Mouse (Mus musculus) MEL-GATA-1-ER (cell line): ENCODE measurements around the gene Vps35.
A peak's percentile ranks its signal among the peaks of the same experiment; 100 is the strongest.

Source experiments
- DNase-seq: peaks from one replicate; pipeline ENCODE4 v3.0.0-alpha.2; 2012; ENCODE audit warnings: low read depth; ENCODE audit errors: extremely low read depth

Gene Vps35

DNA sequence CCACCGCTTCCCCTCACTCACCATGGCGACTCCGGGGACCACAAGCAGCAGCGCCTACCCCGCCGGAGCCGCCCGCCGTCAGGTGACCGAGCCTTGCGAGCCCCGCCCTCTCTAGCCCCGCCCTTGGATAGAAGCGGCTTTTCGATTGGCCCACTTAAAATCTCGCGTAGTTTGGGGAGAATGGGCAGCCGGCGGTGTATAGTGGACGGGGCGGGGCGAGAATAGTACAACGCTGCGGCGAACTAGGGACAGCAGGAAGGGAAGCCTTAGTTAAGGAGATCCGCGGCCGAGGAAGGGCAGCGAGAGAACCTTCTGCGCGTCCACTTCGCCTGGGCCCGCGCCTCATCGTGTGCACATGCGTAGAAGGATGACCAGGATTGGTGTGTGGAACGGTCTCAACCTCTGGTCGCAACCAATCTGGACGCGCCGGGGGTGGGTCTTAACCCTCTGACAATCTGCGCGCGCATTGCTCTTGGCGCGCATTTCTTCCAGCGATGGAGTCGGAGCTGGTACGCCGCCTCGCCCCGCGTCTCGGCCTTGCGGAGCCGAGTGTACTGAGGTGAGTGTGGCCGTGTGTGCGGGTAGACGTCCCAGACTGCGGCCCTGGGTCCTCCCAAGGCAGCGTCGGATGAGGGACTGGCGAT lies at the start of gene Vps35, which contains the start of gene Orc6:
Gene Vps35, minus strand, starts transcription at position 369 of the 644 bp plus-strand sequence.
Gene Orc6, plus strand, starts transcription at position 199 of the 644 bp plus-strand sequence.
- DNase-seq, result peak; percentile 86

- no peak for DNase-seq
Measured at GRCm38 (mm10) chr8:85339871-85340573, 40.4 kb upstream of the Vps35 start.

DNA sequence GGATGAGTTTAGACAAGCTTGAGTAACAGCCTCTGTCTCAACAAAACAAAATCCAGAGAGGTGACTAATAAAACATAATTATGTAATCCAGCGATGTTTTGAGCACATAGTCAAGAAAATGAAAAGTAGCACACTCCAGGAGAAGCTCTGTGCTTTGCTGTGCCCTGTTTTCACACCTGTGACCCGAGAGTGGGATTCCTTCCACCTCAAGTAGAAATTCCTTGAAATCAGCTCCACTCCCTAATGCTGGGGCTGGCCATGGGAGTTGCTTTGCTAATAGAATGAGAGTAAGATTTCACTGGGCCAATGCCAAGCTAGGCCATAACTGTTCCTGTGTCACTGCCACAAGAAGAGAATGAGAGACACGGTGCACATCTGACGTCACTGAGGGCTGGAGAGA lies 38.1 kb upstream of the Vps35 start:
- DNase-seq, result no peak

- DNase-seq, result no peak
Measured at GRCm38 (mm10) chr8:85336211-85336933, 36.8 kb upstream of the Vps35 start.

DNA sequence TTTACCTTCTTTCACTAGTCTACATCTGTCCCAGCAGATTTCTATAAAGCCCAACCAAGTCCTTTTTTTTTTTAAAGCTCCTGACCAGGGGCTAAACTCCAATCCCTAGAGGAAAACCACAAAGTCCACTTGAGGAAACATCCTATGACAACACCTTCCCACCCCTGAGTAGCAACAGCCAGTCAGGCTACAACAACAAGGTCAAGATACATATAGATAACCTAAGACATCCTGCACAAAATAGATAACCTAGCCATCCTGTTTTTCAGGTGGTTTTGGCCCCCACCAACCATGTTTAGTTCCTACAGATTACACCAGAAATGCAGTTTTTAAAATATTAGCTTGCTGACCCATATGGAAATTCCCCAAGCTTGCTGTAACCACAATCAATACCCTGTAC lies 35.5 kb upstream of the Vps35 start:
- no peak for DNase-seq

GRCm38 (mm10) chr8:85329506-85329905 lies 29.9 kb upstream of the Vps35 start:
- DNase-seq, result no peak

DNA sequence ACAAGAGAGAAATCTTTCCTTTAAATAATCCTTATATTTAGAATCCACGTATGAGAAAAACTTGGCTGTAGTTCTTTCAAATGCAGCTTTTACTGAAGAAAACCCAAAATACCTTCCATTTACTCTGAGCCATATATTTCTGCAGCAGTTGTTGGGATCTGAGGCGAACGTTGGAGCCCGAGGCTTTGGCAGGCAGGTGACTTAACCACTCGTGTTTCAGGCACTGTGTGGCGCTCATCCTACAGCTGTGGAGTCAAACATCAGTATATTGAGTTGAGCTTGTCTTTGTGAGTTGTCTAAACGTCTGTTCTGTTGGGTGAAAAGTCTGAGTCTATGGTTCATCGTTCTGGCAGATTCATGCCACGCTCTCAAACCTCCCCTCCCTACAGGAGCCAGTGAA lies 27.4 kb upstream of the Vps35 start:
- no peak for DNase-seq

DNA sequence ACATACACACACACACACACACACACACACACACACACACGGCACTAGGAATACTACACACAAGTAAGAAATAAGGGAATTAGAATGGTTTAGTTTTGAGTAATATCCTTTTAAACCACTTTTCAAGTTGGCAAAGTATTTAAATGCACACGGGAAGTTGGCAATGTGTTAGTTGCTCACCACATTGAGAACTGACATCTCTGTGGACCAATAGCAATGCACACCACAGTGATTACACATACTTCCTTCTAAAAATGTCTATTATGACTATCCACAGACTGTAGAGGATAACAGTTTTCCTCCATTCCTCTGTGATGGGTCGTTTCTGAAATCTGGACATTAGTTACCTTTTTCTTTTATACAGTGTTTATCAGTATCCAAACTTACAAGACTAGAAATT lies 23.5 kb upstream of the Vps35 start:
- DNase-seq, result no peak

GRCm38 (mm10) chr8:85321981-85322380 lies 22.4 kb upstream of the Vps35 start:
- no peak for DNase-seq

DNA sequence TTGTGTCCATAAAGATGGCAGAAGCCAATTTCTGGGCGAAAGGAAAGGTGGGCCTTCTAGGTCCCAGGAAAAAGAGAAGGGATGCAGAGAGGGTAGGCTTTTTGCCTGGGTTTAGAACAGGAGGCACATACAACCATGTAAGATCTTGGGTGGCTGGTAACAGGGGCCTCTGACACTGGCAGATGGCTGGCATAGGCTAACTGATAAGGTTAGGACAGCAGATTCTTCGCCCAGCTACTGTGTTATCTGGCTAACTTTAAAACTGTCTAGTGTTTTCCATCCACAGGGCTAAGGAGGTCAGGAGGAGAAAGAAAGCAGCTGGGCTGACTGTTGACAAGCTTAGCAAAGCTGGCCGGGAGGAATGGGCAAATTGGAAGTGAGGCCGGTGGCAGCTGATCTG lies 18.9 kb upstream of the Vps35 start:
- no peak for DNase-seq

- DNase-seq, result no peak
Measured at GRCm38 (mm10) chr8:85313036-85313435, 13.4 kb upstream of the Vps35 start.

- DNase-seq, result peak; percentile 41
Measured at GRCm38 (mm10) chr8:85311743-85312142, 12.1 kb upstream of the Vps35 start.

DNA sequence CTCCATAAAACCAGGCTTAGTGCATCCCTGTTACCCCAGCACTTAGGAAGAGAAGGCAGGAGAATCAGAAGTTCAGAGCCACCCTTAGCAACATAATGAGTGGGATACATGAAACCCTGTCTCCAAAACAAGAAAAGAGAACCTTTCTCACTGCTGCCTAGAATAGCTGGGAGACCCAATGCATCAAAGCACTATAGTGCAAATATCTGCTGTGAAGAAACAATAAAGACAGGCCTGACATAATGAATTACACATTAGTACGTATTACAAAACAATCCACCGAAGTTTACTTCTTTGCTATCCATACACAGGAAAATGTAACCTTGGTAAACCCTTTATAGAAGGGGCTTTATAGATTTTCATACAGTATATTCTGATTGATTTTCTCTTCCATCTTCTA lies 9.0 kb upstream of the Vps35 start:
- no peak for DNase-seq

- DNase-seq, result no peak
Measured at GRCm38 (mm10) chr8:85303531-85303930, 3.9 kb upstream of the Vps35 start.

DNA sequence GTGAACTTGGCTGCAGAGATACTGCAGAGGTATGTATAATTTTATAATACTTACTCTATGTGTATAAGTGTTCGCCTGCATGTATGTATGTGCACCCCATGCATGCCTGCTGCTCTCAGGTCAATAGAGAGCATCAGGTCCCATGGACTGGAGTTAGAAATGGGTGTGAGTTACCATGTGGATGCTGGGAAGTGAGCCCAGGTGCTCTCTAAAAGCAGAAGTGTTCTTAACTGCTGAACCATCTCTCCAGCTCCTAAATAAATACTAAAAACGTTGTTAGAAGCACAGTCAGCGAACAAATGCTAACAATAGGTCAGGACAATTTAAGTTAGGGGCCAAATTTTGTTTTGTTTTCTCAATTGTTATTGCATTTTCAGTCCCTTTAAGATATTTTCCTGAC lies 3.3 kb upstream of the Vps35 start:
- DNase-seq, result no peak

GRCm38 (mm10) chr8:85301941-85302340 lies 2.3 kb upstream of the Vps35 start:
- DNase-seq, result no peak

DNA sequence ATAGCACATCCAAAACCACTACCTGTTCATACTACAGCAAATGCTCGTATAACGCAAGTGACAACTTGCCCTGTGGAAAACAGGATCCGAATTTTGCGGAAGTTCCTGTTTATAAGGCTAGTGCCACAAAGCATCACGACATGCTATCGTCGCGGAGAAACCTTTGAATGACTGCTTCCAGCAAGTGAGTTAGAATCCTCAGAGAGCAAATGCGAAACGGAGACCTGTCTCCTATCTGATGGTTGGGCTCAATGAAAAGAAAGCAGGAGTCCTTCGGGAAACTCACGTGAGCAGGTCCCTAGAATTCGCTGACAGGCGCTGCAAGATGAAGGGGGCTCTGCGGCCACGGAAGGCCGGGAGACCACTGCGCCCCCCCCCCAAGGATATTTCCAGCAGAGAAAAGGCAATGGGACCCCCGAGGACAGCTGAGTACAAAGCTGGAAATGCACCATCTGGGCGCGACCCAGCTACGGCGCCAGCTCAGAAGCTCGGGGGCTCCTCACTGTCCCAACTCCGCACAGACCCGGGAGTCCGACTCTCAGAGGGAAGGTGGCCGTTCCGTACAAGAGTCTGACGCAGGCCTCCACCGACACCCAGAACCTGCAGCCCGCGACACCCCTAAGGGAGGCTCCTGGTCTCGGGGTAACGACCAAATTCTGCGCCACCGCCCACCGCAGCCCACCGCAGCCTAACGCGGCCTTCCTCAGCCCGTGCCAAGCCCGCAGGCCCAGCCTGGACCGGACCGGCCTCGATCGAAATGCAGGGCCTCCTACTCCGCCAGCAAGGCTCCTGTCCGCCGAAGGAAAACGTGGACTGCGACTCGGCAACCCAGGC lies 785 bp downstream of the Vps35 start:
- peak; percentile 92 for DNase-seq

GRCm38 (mm10) chr8:85286846-85287245 lies 12.8 kb downstream of the Vps35 start:
- DNase-seq, result no peak

DNA sequence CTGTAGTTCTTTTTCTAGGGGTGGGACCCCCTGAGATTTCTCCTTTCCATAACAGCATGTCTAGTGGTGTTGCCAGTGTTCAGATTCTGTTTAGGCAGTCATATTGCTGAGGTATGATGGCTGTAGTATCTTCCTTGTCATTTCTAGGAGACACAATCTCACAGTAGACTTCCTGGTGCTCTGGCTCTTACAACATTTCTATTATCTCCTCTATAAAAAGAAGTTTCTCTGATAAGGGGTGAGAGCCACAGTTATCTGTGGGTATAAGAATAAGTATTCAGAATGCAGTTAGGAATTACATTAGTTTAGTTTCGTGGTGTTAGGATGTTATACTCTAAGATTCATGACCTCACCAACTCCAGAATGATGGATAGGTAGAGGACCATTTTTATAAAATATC lies 72.3 kb downstream of the Vps35 start:
- DNase-seq, result no peak

- DNase-seq, result no peak
Measured at GRCm38 (mm10) chr8:85225688-85226087, 73.9 kb downstream of the Vps35 start, which contains the start of gene Olfr371. Gene Olfr371, plus strand, starts transcription at chr8:85225988.

DNA sequence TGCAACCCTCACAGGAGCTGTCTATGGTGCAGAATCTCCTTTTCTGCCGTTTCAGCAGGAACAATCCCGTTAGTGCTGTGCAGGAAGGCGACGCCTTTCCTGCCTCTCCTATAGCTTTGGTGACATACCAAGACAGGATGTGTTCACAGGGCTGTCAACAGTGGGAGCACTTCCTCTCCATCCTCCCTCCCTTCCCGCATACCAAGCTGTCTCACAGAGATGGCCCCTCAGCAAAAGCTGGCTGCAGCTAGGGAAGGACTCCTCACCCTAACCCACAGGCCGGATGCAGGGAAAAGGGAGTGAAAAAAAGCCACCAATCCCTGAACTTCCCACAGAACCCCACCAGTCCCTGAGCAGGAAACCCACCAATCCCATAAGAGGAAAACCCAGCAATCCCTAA lies 78.6 kb downstream of the Vps35 start:
- no peak for DNase-seq
